Mouse (Mus musculus): ENCODE measurements around the gene Kncn.

Gene Kncn

DNA sequence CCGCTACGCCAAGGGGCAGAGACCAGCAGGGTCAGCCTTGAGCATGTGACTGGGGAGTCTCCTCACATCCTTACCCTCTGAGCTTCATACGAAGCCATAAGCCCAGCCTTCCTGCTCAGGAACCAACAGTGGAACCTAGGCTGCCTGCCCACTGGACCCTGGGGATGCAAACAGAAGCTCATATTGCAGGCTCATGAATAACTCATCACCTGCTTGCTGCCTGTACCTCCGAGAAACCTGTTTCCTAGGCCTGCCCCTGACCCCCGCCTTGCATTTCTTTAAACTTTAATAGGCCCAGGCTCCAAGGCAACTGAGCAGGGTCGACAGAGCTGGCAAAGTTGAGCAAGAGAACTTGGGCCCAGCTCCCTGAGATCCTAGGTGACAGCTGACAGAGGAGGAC is at the start of gene Kncn:
Gene Kncn, plus strand, starts transcription at position 379 of the 400 bp plus-strand sequence.
- peak; percentile 20 for DNase-seq

DNA sequence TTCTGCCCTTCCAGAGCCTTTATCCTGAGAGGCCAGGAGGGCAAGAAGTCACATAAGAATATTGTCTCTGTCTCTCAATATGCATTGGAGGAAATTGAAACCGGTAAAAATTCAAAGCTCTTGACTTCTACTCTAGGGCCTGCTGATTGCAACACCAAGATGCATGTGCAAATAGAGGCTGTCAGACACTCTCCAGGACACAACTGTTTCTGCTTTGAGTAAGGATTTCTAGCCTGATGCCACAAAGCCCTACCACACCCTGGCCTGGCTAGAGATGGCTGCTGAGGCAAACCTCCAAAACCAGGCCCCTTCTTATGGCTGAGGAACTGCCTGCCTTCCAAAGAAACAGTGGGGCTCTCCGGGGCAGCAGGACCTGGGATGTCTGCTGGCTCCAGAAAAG is 48.6 kb upstream of the Kncn start:
- DNase-seq, result no peak

DNA sequence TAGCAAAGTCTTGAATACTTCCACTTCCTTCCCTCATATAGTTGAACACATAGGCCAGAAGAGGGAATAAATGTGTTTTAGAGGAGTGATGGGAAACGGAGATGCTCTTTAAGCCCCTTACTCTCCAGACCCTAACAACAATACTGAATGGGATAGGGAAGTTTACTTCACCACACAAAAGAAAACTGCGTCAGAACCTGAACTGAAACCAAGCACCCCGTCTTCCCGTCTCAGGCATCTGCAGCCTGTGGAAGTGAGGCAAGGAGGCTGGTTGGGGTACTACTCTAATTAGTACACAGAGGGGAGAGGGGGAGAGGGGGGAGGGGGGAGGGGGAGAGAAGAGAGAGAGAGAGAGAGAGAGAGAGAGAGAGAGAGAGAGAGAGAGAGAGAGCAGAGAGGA is 46.0 kb upstream of the Kncn start:
- no peak for DNase-seq

DNA sequence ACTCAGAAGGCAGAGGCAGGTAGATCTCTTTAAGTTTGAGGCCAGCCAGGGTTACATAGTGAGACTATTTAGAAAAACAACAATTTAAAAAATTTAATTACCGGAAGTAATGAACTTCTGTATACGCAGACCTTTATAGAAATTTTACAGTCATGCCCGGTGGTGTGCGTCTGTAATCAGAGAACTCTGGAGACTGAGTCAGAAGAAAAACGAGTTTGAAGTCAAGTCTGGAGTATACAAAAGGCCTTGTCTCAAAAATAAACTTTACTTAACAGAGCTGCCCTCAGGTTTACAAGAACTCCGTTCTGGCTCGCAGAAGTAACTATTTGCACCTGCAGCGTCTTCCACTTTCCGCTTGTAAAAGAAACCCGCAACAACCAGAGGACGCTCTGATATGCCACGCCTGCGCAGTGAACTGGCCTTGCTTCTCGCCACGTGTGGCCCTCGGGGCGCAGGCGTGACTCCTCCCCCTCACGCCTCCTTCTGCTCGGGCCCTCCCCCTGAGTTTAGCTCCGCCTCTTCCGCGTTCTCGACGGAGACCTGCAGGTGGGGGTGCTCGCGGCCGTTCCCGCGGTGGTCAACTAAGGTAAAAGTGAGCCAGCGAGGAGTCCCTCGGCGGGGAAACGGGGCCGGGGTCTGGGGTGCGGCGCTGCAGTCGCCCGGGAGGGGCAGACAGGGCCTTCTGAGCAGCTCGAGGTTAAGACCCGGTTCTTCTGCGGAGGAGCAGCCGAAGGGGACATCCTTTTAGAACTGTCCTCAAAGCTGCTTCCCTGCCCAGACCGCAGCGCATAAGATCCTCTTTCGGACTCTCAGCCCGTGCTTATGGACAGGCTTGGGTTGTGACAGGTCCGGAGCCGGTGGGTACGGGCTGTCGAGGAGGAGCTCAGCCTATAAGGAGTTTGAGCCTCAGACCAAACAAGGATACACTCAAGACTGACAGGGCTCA is 45.2 kb upstream of the Kncn start, which contains the start of gene Mknk1:
Gene Mknk1, plus strand, starts transcription at position 503 of the 946 bp plus-strand sequence.
- DNase-seq, result peak; percentile 95

DNA sequence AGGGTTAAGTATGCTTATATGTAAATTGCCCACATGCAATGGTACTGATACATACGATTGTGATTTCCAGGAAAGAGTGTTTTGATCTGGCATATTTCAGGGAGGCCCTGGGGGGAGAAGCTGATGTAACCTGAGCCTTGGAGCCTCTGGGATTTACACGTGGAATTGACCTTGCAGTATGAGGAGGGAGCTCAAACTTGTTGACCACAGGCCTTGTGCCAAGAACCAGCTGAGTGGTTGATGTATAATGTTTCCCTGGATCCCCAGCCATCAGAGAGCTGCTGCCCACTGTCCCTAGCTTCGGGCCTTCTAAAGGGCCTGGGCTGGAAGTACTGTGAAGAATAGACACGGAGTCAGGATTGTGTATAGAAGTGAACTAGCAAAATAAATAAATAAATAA is 44.2 kb upstream of the Kncn start:
- DNase-seq, result no peak

DNA sequence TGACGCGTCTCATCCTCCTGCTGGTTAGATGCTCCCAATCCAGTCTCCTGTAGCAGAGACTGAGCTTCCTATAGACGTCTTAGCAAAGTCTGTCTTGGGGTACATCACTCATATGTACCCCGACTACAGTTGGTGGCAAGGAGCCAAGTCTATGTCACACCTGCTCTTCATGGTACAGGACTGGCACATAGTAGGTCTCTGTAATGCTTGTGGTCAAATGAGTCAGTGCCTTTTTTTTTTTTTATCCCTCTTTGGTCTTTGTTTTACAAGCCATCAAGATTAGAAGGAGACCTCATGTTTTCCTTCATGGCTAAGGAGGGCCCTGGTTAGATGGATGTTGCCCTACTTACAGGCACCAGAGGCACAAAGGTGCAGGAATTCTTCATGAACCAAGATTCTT is 43.4 kb upstream of the Kncn start:
- DNase-seq, result no peak

DNA sequence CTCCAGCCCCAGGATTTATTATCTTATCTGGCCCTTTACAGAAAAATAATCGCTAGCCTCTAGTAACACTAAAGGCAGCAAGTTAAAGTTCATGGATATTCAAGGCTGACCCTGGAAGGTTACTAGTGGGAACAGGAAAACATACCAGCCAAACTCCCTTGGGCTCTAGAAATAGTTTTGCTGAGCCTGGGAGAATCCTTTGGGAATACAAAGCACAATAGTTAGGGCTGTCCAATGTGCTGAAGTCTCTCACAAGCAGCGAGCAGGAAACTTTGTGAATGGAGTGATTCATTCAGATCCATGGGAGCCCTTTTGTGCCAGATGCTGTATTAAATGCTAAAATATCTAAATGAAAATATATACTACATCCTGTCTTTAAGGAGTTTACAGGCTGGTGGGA is 37.5 kb upstream of the Kncn start:
- DNase-seq, result no peak

DNA sequence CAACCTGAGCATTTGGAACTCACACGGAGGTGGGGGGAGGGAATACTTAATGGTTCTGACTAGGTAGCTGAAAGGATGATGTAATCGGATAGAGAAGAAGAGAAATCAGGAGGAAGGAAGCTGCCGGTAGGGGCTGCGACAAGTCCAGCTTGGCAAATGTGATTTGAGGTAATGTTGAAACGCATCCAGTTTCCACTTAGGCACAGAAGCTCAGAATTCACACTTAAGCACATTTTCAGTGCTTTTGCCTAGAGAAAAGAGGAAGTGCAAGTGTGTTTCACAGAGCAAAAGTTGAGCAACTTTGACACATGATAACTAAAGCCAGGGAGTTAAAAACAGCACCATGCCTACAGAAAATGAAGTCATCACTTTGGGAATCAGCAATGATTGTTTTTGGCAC is 36.8 kb upstream of the Kncn start:
- DNase-seq, result no peak

DNA sequence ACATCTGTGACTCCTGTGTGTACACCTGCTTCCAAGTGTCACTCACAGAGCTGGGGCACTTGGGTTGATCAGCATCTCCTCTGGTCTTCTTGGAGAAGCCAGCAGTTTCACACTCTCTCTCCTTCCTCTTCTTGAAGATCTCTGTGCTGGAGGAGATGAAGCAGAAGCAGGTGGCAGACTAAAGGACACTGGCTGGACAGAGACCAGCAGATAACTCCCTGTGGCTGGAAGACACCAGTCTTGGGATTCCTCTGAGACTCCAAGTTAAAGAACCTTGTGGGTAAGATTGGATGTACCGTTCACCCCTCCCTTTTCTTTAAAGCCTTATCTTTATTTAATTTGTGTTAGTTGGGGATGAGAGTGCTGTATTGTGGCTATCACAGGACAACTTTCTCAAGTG is 36.1 kb upstream of the Kncn start:
- DNase-seq, result no peak

DNA sequence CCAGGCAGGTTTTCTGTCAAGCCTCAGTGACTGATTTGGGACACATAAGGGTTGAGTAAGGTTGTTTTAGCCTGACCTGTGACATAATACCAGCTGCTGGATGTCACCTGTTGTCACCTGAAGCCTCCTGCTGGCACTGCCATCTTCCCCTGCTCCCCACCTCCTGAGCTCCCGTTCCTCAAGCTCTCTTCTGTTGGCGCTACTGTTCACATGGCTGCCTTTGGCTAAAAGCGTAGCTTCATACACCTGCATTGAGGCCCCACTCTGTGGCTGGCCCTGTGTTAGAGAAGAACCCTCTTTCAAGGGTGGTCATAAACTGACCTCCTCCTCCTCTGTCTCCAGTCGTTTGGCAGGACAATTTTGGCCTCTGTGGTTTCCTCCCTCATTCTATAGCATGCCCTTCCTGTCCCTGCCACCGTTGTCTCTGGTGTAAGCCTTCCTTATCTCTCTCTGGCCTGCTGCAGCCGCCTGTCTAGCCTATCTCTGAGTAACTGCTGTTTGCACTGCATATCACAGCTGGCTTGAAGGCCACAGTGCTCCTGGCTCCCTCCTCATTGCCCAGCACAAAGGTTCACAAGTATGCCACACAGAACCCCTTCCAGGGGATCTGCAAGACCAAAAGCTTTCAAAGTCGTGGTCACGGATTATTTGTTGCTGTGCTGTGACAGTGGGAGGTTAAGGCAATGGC is 35.1 kb upstream of the Kncn start:
- no peak for DNase-seq

DNA sequence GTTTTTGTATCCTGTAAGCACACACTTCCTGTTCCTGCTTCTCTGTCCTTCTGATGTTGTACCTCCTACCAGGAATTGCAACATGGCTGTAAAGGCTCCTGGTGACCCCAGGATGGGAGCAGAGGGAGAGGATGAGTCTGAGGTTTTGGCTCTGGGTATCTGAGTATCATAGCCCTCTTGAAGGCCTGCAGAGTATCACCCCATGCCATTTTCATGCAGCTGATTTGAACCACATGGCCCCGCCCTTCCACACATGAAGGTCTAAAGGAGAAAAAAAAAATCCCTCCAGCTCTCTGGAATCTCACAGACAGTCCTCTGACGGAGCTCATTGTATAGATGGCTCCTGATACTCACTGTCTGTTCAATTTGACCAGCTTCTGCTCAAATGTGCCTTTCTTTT is 34.1 kb upstream of the Kncn start:
- DNase-seq, result no peak

DNA sequence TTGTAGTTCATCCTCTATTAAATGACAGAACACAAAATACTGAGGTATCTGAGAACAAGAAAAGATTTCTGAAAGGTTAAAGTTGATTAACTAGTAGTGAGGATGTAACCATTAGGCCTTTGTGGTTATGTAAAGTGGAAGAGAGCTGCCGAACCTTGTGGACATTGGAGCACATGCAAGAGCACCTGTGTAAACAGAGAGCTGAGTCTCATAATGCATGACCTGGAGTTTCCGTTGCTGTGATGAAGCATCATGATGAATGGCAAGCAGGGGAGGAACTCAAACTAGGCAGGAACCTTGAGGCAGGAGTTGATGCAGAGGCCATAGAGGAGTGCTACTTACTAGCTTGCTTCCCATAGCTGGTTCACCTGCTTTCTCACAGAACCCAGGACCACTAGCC is 33.6 kb upstream of the Kncn start:
- no peak for DNase-seq

DNA sequence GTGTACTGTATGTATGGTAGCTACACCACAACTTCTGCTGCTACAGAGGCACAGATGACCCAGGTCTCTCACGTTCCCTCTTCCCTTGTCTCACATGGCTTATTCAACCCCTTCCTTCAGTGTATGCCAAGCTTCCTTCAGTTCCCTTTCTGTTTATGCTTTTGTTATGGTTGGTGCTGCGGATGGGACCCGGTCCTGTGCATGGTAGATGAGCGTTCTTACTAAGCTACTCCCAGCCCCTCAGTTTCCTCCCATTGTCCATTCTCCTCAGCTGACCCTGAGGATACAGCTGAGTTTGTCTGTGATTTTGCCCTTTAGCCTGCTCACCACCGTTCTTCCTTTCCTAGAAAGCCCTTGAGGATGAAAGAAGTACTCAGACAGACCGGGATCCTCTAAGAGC is 32.6 kb upstream of the Kncn start:
- DNase-seq, result no peak

DNA sequence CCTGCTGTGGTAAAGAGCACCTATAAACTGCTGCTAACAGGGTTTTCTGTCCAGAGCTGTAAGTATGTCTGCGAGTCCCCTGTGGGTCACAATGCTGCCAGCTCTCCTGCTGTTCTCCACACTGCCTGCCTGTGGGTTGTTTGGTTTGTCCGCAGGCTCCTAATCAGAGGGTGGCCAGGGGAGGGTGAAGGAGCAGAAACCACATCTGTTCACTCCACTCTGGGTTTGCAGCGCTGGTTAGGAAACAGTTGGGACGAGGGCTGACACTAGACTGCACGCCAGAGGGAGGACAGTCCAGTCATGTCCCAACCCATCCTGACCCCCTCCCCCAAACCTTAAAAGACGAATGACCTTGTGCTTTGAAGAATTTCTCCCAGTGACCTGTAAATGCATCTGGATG is 29.1 kb upstream of the Kncn start:
- no peak for DNase-seq

DNA sequence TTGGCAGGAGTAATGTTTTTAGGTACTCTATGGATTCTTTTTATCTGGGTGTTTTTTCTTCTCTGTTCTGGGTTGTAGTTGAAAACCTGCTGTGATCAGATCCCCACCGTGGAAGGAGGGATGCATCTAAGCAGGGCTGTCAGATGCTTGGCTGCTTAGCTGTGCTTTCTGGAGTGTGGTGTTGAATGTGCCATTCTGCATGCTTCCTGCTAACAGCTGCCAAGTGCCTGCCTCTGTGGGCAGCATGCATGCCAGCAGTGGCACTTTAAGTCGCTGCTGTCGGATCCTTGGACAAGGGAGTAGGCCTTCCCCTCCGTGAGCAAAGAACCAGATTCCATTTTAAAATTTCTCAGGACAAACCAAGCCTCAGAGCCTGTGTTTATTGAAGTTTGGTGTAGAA is 28.6 kb upstream of the Kncn start:
- no peak for DNase-seq

DNA sequence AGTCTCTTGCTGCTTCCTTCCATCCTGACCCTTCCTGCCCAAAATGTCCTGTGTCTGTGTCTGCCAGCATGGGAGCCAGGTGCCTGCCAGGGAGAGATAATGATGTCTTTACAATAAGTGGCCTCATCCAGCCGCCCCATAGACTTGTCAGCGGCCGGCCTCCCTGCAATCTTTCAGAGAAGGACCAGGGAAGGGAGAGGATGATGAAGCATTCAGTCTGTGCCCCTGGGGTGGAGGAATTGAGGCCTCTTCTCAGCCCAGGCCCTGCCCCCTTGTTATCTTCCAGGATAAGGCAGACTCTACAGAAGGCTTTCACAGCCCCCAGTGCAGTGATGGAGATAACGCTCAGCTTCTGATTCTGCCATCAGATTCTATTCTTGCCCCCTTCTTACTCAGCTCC is 27.9 kb upstream of the Kncn start:
- no peak for DNase-seq

DNA sequence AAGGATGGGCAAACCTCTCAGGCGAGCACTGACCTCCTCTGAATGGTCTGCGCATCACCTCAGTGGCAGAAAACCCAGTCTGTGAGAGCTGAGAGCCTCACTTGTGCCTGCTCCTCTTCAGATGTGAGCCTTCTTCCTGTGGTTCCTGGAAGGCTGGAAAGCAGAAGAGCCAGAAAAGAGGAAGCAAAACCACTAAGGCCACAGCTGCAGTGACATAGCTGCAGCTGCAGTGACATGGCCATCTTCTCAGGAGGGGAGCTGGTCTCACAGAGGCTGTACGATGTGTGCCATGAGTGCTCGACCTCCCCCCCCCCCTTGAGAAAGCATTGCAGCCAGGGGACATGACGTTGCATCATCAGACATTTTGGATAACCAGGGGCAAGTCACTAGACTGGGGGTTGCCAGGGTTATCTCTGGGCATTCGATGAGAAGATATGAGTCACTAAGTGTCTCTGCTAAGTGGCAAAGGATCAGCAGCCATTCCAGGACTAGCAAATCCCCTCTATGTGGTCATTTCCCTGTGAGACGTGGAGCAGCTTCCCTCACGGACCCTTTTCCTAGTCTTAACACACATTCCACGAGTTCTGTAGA is 26.8 kb upstream of the Kncn start:
- DNase-seq, result no peak

DNA sequence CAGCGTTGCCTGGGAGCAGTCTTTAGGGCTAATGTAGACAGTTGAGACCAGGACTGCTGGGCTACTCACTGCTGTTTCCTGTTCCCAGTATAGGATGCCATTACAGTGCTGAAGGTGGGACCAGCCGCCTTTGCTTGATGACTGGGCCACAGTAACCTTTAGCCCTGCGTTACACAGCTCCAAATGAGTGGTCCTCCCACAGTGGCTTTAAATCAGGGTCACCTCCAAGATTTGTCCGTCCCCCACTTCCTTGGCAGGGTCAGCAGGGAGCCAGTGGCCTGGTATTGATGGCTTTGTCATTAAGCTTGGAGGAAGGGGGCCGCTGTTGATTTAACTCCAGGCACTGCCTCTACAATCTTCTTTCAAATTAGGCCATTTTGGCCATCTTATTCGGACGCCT is 20.8 kb upstream of the Kncn start:
- no peak for DNase-seq

DNA sequence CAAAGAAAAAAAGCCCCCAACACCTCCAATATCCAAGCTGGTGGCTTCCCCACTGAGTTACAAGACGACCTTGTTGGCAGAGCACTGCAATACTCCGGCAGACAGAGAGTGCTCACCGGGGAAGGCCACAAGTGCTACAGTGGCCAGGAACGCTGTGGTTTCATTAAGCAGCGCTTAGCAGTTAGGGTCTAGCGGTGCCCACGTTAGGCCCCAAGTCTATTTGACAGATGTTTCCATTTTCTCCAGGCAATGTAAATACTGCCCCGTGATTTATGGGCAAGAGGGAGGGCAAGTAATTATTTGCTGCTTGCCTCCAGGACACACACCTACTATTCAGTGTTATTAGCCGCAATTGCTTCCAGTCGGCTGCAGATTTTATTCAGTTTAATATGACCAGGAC is 20.3 kb upstream of the Kncn start:
- DNase-seq, result no peak

DNA sequence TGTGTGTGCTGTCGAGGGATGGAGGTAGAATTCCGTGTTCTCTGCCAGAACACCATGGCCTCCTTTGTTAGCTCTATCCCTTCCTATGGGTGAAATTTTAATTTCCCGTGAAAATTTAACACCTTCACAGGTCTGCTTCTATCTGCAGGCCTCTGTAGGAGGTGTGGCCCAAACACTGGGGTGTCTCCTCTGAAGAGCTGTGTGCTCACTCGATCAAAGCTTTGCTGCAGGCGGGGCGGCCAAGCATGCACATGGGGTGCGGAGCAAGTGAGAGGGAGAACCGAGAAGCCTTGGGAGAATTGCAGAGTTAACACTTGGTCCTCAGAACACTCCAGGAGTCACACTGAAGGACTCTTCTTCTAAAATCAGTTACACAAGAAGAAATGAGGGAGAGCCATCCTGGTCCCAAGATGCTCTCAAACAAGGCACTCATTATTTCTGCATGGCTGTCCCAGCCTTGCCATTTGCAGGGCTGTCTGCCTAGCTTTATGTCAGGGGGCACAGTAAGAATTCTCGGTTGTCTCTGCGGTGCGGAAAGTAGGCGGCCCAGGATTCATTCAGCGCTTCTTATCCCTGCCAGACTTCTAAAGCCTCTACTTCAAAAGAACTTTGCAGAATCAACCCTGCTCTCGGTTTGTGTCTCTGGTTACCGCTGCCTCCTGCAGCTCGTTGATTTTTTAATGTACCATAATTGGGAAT is 14.5 kb upstream of the Kncn start:
- peak; percentile 62 for DNase-seq

DNA sequence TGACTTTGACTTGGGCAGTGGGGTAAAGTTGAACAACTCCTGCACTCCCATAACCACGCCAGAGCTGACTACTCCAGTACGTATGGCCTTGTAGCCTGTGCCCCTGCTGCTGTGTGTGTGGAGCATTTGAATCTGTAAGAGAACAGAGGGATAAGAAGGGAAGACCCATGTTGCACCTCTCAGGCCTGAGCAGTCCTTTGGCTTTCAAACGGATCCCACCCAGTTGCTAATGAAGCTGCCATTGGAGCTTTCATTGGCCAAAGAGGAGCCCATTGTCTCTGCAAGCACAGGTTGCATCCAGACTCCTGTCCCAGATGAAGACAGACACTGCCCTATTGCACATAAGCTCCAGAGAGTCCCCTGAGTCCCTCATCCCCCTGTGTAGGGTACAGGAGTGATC is 11.0 kb upstream of the Kncn start:
- no peak for DNase-seq

DNA sequence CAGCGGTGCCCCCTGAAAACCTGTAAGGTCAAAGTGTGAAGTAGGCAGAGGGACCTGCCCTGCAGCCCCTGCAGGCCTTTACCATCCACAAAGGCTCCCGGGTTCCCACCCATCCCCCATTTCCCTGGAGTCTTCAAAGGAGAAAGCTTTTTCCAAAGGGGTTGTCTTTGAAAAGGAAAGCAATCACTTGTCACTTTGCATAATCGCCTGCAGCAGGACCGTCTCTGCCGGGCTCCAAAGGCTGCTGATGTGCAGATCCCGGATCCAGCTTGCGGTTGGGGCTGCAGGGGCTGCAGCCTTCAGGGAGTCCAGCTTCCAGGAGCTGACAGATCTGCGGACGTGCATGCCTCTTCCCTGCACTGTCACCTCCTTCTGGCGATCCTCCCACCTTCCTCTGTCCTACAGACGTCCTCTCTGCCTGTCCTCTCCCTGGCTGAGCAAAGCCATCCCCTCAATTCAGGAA is 6.0 kb upstream of the Kncn start:
- DNase-seq, result peak; percentile 71

DNA sequence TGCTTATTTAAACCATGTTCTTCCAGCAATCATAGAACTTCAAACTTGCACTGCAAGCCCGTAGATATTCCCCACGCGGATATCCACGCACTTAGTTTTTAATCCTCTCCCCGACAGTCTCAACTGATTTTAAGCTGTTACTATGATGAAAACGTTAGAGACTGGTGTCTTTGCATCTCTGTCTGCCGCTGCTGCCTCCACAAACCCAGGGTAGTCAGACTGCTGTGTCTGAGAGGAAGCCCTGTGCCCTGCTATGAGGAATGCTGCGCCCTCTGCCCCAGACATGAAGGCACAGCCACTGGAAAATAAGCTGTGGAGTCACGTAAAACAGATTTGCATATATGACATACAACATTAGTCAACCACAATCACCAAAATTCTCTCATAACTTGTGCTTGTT is 5.4 kb upstream of the Kncn start:
- no peak for DNase-seq
